Mouse (Mus musculus): ENCODE data around the gene Maz.
A peak's percentile ranks its signal among the peaks of the same experiment; 100 is the strongest.

The Maz gene

GRCm38 (mm10) chr7:127008239-127009019, 18.4 kb downstream of the Maz start:
- peak; percentile 69 to 82 for DNase-seq (ENCODE audit: low spot score in 2 of 2)

- DNase-seq (ENCODE audit: low spot score in 2 of 2): no peak
These were observed 19.4 kb downstream of the Maz start for GRCm38 (mm10) chr7:127007313-127008024.

- DNase-seq (ENCODE audit: low spot score in 2 of 2): no peak
These were observed 22.5 kb downstream of the Maz start for GRCm38 (mm10) chr7:127004122-127004875.

GRCm38 (mm10) chr7:127003620-127004019, 23.2 kb downstream of the Maz start:
- no peak for DNase-seq (ENCODE audit: low spot score in 2 of 2)

GRCm38 (mm10) chr7:126999568-126999967, 27.3 kb downstream of the Maz start:
- no peak for DNase-seq (ENCODE audit: low spot score in 2 of 2)

- DNase-seq (ENCODE audit: low spot score in 2 of 2): no peak
These were observed 30.4 kb downstream of the Maz start for GRCm38 (mm10) chr7:126996449-126996848.

- no peak for DNase-seq (ENCODE audit: low spot score in 2 of 2)
These were observed 38.0 kb downstream of the Maz start for GRCm38 (mm10) chr7:126988816-126989215.

- DNase-seq (ENCODE audit: low spot score in 2 of 2): peak in 1 of 2 experiments; percentile 57
These were observed 40.5 kb downstream of the Maz start for GRCm38 (mm10) chr7:126986319-126986718.

- DNase-seq (ENCODE audit: low spot score in 2 of 2): no peak
These were observed 42.0 kb downstream of the Maz start for GRCm38 (mm10) chr7:126984667-126985444.

- no peak for DNase-seq (ENCODE audit: low spot score in 2 of 2)
These were observed 43.7 kb downstream of the Maz start for GRCm38 (mm10) chr7:126983113-126983512.

GRCm38 (mm10) chr7:126982054-126982453, 44.8 kb downstream of the Maz start:
- DNase-seq (ENCODE audit: low spot score in 2 of 2): no peak

- DNase-seq (ENCODE audit: low spot score in 2 of 2): no peak
These were observed 45.2 kb downstream of the Maz start for GRCm38 (mm10) chr7:126981601-126982000.

- DNase-seq (ENCODE audit: low spot score in 2 of 2): no peak
These were observed 48.0 kb downstream of the Maz start for GRCm38 (mm10) chr7:126978841-126979240.

GRCm38 (mm10) chr7:126976878-126977459, 49.9 kb downstream of the Maz start:
- no peak for DNase-seq (ENCODE audit: low spot score in 2 of 2)

GRCm38 (mm10) chr7:126975950-126976866, 50.6 kb downstream of the Maz start, which contains the start of gene Cdiptos:
Gene Cdiptos (minus strand): TSS chr7:126976098.
- DNase-seq (ENCODE audit: low spot score in 2 of 2): peak; percentile 97 to 98

GRCm38 (mm10) chr7:126975893-126975949, 51.1 kb downstream of the Maz start, which contains the start of gene Cdipt:
Gene Cdipt (plus strand): TSS chr7:126975914.
- no peak for DNase-seq (ENCODE audit: low spot score in 2 of 2)

- no peak for DNase-seq (ENCODE audit: low spot score in 2 of 2)
These were observed 51.3 kb downstream of the Maz start for GRCm38 (mm10) chr7:126975493-126975892.

Data from right cerebral cortex, postnatal 10 days (tissue).